Mouse (Mus musculus): Measurements from ENCODE around the gene Rpl41.

The Rpl41 gene

DNA sequence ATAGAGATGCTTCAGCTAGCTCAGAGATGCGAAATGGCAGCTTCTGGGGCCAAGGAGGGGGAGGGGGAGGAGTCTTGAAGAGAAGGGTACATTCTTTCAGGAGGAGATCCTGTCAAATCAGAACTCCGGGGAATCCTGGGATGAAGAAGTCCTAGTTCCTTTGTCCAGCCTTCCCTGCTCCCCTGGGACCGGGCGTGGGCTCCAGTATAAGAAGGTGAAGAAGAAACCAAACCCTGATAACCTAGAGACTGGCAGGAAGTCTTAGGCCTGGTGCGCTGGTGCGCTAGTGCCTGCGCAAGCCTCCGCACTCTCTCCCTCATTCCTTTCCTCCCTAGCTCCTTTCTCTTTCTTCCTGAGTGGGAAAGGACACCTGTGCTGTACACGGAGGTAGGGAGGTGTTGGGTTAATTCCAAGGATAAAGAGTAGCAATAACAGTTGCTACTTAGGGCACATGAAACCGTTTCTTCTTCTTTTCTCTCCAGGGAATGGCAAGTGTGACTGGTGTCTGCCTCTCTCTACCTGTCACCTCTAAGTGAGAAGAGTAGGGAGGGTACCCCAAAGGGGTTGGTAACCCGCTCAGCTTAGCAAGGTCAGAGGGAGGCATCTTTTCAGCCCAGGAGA is 24.9 kb downstream of the Rpl41 start:
- no peak for DNase-seq

DNA sequence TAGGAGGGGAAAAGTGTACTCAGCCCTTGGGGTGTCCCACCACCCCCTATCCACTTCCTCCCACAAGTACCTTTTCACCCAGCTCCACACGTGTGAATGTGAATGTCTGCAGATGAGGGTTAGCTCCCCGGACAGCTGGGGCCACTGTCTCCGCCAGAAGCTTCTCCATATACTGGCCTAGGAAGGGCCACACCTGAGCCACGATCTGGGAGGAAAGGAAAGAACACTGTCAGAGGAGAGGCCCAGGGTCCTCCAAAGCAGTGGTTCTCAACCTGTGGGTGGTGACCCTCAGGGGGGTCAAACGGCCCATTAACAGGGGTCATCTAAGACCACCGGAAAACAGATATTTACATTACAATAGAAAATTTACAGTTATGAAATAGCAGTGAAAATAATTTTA is 26.8 kb downstream of the Rpl41 start:
- no peak for DNase-seq

DNA sequence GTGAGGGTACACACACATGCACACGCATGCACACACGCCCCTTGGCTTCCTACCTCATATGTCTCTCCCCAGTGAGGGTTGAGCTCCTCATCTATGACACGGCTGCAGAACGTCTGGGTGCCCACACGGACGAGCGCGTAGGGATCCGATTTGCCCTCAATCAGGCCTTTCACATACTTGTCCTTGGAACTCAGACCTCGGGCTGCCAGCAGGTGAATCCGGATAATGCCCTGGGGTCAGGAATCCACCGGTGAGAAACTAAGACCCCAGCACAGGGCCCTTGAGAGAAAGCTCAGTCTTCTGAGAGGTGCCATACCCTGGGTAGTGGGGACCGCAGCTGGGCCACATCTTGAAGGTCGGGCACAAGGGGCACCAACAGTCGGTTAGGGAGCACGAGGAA is 28.5 kb downstream of the Rpl41 start:
- no peak for DNase-seq

DNA sequence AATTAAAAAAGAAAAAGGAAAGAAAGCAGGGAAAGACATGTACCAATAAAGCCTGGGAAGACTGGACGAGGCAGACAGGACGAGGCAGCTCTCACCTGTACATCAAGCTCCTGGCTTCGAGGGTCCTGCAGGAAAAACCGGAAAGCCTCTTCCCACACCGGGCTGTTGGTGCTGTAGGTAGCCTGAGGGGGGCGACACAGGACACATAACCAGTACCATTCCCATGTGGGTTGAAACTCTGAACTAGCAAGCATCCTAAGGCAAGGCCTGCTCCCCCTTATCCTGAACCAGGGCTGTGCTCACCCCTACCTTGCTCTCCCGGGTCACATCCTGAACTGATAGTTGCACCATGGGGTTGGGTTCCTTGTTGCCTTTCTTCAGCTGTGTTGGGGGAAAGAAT is 30.3 kb downstream of the Rpl41 start:
- peak; percentile 67 for DNase-seq

DNA sequence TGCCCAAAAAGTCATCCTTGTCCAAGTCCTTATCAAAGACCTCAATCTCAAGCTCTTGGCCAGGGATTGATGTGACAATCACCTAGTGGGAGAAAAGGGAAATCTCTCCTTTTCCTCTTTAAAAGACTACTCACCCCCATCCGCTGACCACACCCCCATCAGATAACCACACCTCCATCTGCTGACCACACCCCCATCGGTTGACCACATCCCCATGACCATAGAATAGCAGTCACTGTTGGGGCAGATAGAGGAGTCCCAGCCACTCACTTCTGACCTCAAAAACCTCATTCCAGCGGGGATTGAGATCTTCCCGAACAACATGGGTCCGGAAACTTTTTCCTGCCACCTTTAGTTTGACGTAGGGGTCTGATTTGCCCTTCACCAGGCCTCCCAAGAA is 32.4 kb downstream of the Rpl41 start:
- no peak for DNase-seq

DNA sequence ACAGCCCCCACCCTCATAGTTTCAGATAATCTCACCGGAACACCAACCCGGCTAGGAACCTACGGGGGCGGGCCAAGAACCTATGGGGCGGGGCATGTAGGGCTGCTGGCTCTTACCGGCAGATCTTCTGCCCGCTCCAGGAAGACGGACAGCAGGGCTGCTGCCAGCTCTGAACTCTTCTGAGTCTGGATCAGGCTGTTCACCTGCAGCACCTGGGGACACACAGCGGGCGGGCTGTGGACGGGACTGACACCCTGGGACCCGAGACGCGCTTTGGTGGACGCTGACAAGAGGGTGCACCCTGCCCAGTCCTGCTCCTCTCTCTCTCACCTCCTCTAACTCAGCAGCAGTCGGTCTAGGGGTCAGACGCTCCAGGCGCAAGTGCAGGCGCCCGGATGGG is 33.1 kb downstream of the Rpl41 start:
- no peak for DNase-seq

DNA sequence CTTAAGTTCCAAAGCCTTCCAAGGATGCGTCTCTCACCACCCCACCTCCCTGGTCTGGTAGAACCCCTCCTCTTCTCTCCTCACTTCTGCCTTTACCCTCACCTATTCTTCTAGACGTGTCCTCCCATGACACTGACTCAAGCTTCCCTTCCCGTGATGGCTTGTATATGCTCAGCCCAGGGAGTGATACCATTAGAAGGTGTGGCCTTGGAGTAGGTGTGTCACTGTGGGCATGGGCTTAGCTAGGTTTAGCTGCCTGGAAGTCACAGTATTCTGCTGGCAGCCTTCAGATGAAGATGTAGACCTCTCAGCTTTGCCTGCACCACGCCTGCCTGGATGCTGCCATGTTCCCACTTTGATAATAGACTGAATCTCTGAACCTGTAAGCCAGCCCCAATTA is 34.1 kb downstream of the Rpl41 start:
- no peak for DNase-seq

DNA sequence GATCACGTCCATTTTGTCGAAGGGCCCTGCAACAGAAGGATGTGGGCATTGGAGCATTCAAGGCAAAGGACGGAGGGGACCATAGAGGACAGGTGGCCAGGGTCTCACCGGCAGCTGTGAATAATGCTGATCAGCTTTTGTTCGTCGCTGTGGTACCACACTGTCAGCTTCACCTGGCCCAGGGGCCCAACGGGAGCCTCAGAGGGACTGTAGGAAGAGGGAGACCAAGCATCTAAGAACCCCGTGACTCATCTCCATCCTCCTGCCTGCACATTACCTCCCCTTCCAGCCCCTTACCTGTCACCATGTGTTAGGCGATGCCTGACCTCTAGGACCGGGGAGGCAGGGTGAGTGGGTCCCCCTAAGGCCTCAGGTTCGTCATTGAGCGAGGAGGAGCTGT is 37.3 kb downstream of the Rpl41 start:
- DNase-seq: peak; percentile 2

DNA sequence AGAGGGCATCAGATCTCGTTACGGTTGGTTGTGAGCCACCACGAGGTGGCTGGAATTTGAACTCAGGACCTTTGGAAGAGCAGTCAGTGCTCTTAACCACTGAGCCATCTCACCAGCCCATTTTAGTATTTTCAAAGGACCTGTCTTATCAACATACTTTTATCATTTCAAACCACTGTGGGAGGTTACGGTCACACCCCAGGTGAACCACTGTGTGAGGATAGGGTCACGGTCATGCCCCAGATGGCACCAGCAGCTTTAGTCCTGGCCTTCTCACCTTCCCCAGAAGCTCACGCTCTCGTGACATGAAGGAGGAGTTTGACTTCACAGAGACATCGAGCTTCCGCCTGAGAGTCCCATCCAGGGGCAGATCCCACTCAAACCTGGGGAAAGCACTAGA is 37.9 kb downstream of the Rpl41 start:
- peak; percentile 5 for DNase-seq

DNA sequence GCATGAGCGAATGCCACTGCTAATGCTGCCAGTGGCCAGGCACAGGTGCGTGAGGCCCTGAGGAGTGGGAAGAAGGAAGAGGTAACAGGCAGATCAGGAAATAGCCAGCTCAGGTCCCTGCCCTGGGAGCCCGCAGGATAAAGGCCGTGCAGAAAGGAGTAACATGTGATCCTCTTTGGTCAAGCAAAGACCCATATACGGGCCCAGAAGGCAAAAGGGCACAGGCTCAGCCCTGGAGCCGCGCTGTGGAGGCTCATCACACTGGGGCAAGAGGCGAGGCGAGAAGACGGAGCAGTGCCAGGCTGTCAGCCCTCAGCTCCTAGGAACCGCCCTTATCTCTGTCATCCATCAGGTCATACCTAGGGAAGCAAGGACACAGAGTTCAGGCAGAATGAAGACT is 38.8 kb downstream of the Rpl41 start:
- peak; percentile 6 for DNase-seq

DNA sequence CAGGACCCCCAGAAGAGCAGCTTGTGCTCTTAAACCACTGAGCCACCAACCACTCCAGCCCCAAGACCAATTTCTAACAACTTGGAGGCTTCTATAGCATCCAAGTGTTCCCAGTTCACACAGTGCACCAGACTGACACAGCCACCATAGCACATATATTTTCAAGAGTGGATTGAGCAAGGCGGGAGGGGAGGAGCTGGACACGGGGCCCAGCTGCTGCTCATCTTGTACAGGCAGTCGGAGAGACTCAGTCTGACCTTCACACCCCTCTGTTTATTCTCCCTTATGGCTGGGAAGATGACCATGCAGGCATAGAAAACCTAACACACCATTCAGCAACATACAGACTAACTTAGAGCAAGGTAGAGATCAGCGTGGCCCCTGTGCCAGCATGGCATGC is 39.3 kb downstream of the Rpl41 start:
- peak; percentile 19 for DNase-seq

DNA sequence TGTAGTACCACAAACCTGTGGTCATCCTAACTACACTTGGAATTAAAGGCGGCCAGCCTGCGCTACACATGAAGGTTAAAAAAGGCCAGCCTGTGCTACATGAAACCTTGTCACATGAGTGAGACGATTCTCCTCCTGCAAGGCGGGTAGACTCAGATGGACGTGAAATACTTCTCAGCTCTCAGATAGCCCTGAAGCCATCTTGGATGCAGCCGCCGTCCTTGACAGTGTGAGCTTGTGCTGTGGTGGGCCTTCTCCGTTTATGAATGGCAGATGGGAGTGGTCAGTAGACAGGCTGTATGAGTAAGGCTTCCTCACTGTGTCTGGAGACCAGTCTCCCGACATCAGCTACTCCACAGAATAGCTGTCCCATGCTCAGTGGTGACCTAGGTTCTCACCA is 39.9 kb downstream of the Rpl41 start:
- DNase-seq: peak; percentile 4

DNA sequence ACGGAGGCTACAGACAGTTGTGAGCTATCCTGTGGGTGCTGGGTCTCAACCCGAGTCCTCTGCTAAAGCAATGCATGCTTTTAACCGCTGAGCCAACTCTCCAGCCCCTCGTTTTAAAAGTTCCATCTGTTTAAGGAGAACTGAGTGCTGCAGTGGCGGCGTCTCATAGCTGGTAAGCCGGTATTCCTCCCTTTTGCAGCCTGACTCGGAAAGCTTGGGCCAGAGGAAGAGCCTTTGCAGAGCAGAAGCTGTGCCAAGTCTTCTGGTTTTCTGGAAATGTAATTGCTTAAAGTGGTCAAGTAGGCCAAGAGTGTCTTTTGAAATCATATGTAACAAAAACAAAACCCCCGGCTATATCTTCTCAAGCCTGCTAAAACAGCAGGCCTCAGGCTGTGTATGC is 40.8 kb downstream of the Rpl41 start:
- DNase-seq: peak; percentile 2

DNA sequence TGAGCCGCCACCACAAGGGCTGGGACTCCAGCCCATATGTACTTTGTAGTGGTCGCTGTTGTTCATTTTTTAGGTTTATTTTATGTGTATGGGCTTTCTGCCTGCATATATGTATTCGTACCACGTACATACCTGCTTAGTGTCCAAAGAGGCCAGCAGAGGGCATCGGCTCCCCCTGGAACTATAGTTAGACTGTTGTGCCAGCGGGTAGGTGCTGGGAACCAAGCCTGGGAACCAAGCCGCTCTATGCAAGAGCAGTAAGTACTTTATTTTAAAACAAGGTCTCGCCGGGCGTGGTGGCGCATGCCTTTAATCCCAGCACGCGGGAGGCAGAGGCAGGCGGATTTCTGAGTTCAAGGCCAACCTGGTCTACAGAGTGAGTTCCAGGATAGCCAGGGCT is 43.1 kb downstream of the Rpl41 start:
- DNase-seq: no peak

DNA sequence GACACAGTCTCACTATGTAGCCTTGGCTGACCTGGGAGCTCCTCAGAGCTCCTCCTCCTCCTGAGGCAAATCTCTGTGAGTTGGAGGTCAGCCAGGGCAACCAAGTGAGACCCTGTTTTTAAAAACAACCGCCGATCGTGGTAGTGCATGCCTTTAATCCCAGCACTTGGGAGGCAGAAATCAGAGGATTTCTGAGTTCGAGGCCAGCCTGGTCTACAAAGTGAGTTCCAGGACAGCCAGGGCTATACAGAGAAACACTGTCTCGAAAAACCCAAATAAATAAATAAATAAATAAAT is 43.8 kb downstream of the Rpl41 start:
- DNase-seq: peak; percentile 52

DNA sequence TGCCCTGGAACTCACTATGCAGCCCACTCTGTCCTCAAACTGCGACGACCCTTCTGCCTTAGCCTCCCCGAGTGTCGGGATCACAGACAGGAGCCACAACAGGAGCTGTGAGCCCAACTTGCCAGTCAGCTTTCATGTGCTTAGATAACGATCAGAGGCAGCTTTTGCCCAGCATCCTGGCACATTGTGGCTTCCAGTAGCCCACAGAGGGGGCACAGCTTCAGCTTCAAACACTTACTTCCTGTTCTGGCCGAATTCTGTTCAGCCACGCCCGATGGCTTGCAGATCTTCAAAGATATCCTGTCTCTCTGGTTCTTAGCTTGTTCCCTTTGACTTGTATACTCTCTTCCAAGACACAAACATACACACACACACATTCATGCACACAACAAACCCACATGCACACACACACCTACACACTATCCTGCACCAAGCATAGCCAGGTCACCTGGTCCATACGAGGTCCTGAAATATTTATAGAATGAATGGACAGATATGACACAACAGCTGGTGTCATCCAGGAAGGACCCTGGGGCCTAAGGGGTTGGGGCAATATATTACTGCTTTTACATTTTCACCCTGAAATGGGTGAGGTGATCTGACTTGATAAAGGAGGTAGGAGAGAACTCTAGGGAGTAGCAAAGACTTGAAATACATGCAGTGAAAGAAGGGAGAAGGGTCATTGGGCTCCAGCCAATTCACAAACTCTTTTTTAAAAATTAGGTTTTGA is 44.3 kb downstream of the Rpl41 start:
- DNase-seq: no peak

DNA sequence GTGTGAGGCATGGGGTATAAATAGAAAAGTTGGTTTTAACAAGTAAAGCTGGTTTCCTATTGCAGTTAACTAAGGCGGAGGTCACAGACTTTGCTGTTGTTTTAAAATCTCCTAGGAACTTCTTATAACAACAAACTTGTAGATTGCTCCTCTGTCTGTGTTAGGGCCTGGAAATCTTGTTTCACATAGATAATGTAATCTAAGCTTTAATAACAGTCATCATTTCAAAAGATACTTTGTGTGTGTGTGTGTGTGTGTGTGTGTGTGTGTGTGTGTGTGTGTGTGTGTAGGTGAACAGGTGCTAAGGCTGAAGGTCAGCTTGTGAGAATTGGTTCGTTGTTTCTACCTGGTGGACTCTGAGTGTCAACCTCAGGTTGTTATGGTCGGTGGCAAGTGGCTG is 45.1 kb downstream of the Rpl41 start:
- no peak for DNase-seq

DNA sequence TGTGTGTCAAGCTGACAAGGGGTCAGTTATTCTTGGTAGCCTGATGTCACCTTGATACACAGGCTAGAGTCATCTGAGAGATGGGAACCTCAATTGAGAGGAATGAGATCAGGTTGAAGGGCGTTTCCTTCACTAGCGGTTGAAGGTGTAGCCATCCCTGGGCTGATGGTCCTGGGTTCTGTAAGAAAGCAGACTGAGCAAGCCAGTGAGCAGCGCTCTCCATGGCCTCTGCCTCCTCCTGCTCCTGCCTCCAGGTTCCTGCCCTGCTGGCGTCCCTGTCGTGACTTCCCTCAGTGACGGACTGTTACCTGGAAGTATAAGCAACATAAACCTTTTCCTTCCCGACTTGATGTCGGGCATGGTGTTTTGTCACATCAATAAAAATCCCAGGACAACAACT is 45.6 kb downstream of the Rpl41 start:
- no peak for DNase-seq

DNA sequence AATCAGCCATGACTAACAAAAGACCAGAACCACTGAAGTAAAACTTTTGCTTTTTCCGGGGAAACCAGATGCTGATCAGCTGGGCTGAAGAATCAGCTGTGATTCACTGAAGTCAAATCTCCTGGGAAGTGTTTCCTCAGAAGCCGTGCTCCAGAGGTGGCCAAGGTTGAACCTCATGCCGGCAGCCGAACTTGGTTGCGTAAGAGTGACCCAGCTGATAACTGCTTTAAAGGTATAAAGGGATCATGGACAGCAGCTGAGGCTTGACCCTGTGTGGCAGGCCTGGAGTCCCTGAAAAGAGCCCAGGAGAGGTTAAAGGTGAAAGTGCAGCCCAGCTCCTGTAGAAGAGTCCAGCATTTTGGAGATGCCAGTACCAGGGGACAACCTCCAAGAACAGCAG is 46.8 kb downstream of the Rpl41 start:
- DNase-seq: no peak

DNA sequence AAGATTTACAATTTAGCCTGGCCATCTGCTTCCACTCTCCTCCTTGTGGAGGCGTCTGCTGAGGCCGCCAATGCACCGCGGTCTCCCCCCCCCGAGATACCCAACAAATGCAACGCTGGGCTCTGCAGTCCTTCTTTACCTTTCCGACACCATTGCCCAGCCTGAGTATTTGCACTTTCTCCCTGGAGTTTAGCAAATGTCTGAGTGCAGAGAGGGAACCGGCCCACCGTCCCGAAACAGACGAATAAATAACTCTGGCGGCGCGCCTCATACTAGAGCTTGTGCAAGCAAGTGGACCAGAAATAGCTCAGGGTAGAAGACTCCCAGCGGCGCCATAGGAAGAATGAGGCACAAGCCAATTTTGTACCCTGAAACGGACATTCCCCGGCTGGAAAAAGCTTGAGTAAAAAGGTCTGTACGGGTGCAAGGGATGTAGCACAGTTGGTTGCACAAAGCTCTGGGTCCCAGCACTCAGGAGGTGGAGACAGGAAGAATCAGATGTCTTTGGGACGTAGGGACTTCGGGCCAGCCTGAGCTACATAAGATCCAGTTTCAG is 49.9 kb downstream of the Rpl41 start:
- DNase-seq: peak; percentile 77

DNA sequence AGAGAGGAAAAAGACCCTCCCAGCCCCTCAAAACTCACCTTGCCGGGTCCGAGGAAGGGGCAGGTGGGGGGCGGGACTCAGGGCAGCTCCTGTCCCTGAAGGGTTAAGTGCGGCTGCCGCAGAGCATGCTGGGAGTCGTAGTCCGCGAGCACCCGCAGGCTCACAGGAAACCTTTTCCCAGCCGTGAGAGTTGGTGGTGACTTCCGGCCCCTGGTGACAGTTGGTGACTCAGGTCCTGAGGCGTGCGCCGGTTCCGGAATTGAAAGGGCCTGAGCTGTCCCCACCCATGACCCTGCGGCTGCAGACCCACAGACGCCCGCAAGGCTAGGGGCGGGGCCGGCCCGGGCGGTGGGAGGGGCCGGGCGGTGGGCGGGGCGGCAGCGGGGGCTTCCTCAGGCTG is 50.5 kb downstream of the Rpl41 start, which contains the start of gene Myl6b:
Gene Myl6b, minus strand, starts transcription at position 96 of the 400 bp plus-strand sequence.
- DNase-seq: peak; percentile 97
